Mouse (Mus musculus) layer of hippocampus, postnatal 36 days (tissue): ENCODE measurements around the gene Zdhhc9. TPM values are rescaled to one million over a fixed set of nuclear protein-coding genes. Genes with fewer than 3 reads are reported as not detected.

Source experiments
- DNase-seq, 2 experiments: peaks; one replicate each; pipeline ENCODE4 v3.0.0; 2022
- total RNA-seq, 2 experiments: library from RNA; stranded (reverse); gene quantifications; 2 replicates each; pipeline ENCODE4 v1.2.3; 2021

Zdhhc9 gene
- total RNA-seq, 2 experiments from 2014 or later: 41.6 to 43.9 TPM

GRCm38 (mm10) chrX:48170368-48170767, 38.3 kb downstream of the Zdhhc9 start:
- no peak for DNase-seq

DNA sequence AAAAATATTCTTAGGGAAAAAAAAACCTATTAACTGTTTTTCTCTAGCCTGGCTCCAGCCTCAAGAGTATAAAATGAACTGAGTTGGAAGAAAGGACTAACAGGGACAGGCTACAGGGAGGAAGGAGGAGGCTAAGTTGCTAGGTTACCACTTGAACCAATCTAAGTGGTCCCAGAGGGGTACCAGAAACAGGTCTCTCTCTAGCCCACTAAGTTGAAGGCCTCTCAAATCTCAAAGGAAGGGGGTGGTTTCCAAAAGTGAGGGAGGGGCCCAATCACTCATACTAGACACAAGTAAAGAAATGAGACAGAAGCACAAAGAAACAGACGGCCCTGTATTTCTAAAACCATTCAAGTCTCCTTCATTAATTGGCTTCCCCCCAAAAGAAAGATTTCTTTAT, 38.8 kb downstream of the Zdhhc9 start:
- DNase-seq: no peak

GRCm38 (mm10) chrX:48158229-48158919, 50.3 kb downstream of the Zdhhc9 start:
- DNase-seq: no peak

GRCm38 (mm10) chrX:48157396-48157795, 51.3 kb downstream of the Zdhhc9 start:
- no peak for DNase-seq

DNA sequence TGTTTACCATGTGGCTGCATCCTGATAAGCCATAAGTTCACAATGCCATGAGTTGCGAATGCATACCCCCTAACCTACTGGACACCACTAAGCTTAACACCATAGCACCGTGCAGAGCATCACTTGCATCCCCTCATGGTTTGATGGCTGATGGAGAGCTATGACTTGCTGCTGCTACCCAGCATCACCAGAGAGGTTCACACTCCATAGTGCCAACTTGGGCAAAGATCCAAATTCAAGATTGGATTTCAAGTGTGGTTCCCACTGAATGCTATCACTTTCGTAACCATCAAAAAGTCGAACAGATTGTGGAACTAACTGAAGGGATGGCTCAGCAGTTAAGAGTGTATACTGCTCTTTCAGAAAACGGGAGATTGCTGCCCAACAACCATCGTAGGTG, 53.2 kb downstream of the Zdhhc9 start:
- DNase-seq: no peak

GRCm38 (mm10) chrX:48153949-48154348, 54.7 kb downstream of the Zdhhc9 start:
- DNase-seq: no peak

- no peak for DNase-seq
These were observed 55.3 kb downstream of the Zdhhc9 start for GRCm38 (mm10) chrX:48153414-48153813.

GRCm38 (mm10) chrX:48152106-48152505, 56.6 kb downstream of the Zdhhc9 start:
- no peak for DNase-seq

DNA sequence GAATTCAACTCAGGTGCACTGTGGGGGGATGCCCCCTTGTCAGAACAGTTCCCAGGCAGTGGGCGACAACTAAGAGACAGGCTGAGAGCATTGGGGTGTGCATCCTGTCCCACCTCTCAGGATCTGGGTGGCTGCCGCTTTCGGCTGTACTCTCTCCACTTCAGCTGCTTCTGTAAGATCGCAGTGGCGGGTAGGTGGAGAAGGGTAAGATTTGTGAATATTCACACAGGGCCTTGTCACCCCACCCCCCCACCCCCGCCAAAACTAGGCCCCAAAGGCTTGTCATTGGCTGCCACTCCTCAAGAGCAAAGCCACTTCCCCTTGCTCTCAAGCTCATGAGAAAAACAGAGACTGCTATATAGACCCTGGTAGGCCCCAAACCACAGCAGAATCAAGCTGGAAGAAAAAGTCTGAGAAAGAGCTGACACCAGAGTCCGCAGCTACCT, 60.9 kb downstream of the Zdhhc9 start:
- DNase-seq: no peak

DNA sequence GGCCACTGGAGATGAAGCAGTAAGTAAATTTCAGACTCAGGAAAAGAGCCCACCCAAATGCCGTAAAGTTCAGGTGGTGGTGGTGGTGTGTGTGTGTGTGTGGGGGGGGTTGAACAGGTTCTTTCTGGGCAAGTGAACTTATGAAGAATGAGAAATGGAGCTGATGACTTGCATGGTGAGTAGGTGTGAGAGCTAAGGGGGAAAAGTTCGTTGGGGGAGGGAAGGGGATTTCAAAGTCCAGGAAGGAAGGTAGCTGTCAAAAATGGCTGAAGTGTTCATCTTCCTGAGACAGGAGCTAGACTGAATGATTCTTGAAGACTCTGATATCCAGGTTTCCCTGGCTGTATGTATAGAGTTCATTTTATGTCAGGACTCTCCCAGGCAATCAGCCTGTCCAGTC, 61.5 kb downstream of the Zdhhc9 start:
- DNase-seq: no peak

DNA sequence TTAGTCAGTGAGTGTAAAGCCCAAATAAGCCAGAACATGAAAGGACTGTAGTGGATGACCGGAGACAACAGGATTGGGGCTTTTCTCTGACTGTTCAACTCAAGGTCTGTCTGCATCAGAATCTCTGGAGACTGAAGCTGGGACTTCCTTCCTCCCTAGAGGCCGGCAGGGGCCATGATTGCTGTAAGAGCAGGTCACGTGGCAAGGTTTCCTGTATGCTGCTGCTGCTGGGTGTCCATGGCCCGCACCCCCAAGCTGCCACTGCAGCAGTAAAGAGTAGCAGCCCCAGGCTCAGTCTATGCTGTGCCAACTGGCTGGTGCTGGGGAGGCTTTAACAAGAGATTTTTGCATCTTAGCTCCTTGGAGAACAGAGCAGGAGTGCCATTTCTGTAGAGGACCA, 62.4 kb downstream of the Zdhhc9 start, which contains the start of gene Sash3:
Gene Sash3 (plus strand): TSS at position 175 of the 400 bp plus-strand sequence.
- DNase-seq: no peak

GRCm38 (mm10) chrX:48143415-48144335, 65.0 kb downstream of the Zdhhc9 start:
- DNase-seq: no peak

DNA sequence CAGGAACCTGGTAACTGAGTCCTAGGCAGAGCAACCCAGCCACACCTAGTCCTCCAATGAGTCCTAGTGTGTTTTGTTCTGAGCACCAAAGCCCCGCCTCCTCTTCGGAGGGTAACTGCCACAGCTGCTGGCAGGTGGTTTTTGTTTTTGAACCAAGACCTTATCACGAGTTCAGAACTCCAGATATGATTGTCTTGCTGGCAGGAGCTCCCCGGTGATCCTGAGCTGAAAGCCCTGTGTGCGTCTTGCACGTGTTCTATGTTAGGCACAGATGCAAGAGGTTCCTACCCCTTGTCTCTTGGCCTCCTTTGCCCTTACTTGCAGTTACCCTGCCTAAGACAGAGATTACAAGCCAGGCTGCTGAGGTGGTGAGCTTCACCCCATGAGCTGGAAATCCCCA, 67.2 kb downstream of the Zdhhc9 start:
- no peak for DNase-seq

DNA sequence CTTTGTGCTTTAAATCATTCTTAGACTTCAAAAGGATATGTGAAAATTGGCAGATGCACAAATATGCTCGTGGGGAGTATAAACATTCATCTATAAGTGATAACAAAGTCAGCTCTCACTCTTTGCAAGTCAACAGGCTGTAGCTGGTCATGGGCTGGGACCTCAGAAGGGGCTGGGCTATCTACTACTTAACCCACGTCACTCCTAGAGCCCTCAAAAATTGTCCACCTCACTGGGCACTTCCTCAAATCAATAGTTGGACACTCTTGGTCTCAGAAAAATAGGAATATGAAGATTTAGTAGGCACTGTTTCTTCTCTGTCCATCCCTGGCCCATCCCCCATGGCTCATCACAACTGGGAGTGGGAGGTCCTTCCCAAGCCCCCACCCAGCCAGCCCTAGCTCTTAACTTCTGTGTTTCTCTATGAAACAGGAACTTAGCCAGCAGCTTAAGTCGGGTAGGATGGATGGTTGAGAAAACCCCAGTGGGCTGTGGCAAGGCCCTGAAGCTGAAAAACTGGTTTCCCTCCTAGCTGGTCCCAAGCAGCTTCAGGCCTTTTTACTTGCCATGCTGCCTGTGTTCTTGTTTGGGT, 68.3 kb downstream of the Zdhhc9 start:
- no peak for DNase-seq

DNA sequence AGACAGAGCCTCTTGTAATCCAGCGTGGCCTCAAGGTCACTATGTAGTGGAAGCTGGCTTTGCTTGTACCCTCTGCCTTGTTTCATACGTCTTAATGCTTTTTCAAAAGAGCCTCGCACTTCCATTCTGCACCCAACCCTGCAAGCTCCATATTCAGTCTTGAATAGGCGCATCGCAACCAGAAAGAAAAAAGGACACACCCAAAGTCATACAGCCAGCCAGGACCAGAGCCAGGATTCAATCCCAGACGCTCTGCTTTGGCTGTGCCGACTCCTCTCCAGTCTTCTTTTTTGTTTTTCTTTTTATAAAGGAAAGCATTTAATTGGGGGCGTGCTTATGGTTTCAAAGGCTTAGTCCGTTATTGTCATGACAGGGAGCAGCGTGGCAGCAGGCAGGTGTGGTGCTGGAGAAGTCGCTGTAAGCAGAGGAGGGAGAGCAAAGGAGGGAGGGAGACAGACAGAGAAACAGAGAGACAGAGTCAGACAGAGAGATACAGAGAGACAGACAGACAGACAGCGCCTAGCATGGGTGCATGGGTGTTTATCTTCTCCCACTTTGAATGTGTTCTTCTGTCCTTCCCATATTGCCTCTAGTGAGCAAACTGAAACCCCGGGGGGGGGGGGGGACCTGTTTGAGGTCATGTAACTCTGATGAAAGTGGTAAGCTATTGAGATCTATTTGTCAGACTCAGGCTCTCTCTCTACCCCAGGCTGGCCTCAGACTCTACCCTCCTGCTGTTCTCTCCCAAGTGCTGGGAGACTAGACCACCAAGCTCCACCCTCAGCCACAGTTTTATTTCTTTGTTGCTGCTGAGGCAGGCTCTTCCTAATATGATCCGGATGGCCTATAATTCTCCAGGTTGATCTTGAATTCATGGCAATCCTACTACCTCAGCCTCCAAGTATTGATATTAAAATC, 69.1 kb downstream of the Zdhhc9 start:
- DNase-seq: no peak

DNA sequence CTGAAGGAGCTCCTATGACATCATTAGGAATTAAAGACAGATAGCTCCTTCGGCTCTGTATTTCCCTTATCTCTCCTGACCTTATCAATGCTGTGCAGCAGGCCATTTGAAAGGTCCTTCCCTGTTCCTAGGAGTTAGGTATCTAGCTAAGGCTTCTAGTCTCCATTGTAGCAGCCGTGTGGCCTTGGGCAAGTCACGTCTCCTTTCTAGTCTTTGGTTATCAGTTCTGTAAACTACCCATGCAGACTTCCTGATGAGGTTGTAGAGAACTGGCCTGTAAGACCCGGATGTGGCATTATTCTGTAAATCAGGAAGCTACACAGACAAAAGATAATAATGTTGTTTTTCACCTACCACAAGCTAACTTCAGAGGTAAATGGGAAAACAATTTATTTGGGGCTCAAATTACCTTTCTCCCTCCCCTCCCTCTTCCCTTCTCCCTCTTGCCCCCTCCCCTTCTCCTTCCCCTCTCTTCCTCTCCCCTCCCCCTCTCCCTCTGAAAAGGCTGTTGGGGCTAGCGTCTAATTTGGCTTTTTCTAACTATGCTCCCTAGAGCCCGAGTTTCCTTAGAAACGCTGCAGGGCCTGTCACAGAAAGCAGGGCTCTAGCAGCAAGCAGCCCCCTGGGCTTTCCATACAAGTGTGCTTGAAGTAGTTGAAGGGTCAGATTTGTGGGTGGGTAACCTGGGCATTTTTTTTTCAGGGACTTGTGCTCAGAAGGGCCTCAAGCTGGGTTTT, 70.0 kb downstream of the Zdhhc9 start:
- no peak for DNase-seq

GRCm38 (mm10) chrX:48138011-48138410, 70.7 kb downstream of the Zdhhc9 start:
- DNase-seq: no peak

- DNase-seq: no peak
These were observed 71.7 kb downstream of the Zdhhc9 start for GRCm38 (mm10) chrX:48136935-48137334.

- DNase-seq: no peak
These were observed 79.5 kb downstream of the Zdhhc9 start for GRCm38 (mm10) chrX:48129167-48129566.

- DNase-seq: no peak
These were observed 81.0 kb downstream of the Zdhhc9 start for GRCm38 (mm10) chrX:48127502-48128218.
